Mouse (Mus musculus): ENCODE measurements at regions not wholly inside any gene's neighbourhood (a gene's known extent, or its start where the extent isn't known, plus 50 kb on each side); places are given as distances from the start of the nearest gene placed in this dataset.

DNA sequence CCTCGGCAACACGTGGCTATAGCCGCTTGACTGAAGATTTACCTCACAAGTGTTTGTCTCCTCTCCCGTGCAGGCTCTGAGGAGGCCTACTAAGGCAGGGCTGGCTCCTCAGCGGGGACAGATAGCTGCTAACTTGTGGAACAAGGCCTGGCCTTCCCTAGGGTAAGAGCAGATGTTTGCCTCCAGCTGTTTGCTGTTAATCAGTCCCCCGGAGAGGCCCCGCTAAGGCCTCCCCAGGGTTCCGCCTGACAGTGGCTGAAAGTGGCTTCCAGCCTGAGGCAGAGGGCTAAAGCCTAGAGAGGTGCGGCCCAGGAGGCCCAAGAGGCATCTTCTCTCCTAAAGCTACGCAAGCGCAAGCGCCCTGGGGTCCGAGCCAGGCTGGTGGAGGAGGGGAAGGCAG lies 52.1 kb upstream of the Dlx4 start:
- POLR2A ChIA-PET = no interaction called here
- DNase-seq (ENCODE audit: low read depth, low spot score) = no peak
- H3K27me3 ChIP-seq = peaks cover 22% of the 10 kb centered on the region
- in situ Hi-C loops (cut with MboI; ENCODE audit: low pct_unique_long_range_greater_than_20kb) = no loop called here
- CTCF ChIA-PET = no interaction called here
- TF ChIP-seq CTCF (IDR thresholded peaks at IDR 0.05) = no peak
- no peak for ATAC-seq

DNA sequence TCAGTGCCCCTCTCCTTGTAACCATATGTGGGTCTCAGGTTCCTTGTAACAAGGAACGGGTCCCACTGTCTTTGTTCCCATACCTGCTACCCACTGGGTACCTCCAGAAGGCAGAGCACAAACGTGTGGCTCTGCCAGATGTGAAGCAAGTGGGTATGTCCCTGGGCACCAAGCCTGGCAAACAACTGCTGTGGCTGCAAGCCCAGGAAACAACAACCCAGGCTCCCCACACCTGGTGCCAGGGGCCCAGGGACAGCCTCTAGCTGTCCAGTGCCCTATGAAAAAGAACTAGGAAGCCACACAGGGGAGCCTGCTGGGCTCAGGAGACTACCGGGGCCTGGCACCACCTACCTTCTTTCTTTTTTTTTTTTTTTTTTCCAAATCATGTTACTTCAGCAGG lies 54.9 kb upstream of the Dlx4 start:
- ChIA-PET POLR2A (interaction anchor here (0.7 kb wide), 1 partner anchor 111 kb away, joined by 3 read pairs; no protein-coding TSS in a partner anchor), CTCF (no interaction called here)
- no peak for ATAC-seq
- TF ChIP-seq CTCF (IDR thresholded peaks at IDR 0.05) = no peak
- peaks cover 14% of the 10 kb centered on the region for H3K27me3 ChIP-seq
- in situ Hi-C loops (cut with MboI; ENCODE audit: low pct_unique_long_range_greater_than_20kb) = no loop called here
- DNase-seq (ENCODE audit: low read depth, low spot score) = no peak

DNA sequence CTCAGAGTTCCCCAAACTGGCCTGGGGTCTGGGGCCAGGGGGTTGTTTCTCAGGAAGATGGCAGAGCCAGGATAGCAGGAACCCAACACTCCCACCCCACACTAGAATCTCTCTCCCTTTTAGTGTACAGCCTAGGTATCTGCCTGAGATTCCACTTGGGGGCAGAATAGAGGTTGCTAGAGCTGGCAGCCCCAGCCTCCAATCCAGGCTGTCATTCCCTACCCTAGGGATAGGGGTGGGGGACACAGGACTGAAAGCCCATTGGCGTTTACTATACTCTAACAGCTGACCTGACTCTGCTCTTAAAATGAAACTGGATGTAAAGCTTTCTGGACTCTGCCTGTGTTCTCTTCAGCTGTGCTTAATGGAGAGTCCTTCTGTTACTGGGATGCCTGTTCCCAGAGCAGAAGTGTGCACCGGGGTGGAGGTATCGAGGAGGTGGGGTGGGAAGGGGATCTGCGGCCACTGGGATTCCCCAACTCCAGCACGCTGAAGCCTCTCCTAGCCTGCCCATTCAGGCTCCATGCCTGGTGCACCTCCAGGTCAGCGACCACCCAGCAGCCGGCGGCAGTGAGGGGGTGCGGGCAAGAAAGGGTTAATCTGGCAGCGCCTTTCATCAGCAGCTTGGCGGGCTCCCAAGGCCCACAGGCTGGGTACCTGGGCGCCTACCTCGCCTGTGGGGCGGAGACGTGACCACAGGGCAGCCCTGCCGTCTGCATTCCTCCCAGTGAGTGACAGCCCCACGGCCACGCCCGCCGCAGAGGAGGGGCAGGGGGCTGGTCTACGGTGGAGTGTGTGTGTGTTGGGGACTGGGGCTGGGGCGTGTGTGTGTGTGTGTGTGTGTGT lies 50.9 kb upstream of the Tac4 start:
- in situ Hi-C loops (cut with MboI; ENCODE audit: low pct_unique_long_range_greater_than_20kb) = no loop called here
- no peaks in the 10 kb centered on the region for H3K27me3 ChIP-seq
- peak; percentile 6 for ATAC-seq
- DNase-seq (ENCODE audit: low read depth, low spot score) = no peak
- CTCF ChIA-PET = no interaction called here
- POLR2A ChIA-PET = interaction anchor here (1.1 kb wide), 1 partner anchor 39 kb away, joined by 3 read pairs; no protein-coding TSS in a partner anchor
- no peak for TF ChIP-seq CTCF (IDR thresholded peaks at IDR 0.05)

DNA sequence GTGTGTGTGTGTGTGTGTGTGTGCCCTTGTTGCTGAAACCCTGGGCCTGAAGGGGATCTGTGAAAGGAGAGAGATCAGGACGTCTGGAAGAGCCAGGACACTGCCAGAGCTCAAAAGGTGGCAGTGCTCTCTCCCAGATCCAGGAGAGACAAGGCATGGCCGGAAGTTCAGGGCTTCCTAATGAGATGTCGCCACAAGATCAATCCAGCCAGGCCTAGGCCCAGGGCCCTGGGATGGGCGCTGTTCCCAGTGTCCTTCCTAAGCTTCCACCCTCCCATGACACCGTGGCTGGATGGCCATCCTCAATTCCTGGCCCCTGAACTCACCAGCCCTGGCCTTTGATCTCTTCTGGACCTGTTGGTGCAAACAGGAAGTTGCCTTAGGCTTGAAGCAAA lies 50.3 kb upstream of the Tac4 start:
- no peak for ATAC-seq
- POLR2A ChIA-PET = interaction anchor here (1.1 kb wide), 1 partner anchor 38 kb away, joined by 3 read pairs; no protein-coding TSS in a partner anchor
- in situ Hi-C loops (cut with MboI; ENCODE audit: low pct_unique_long_range_greater_than_20kb) = no loop called here
- DNase-seq (ENCODE audit: low read depth, low spot score) = no peak
- TF ChIP-seq CTCF (IDR thresholded peaks at IDR 0.05) = no peak
- no peaks in the 10 kb centered on the region for H3K27me3 ChIP-seq
- CTCF ChIA-PET = no interaction called here
